Mouse (Mus musculus): ENCODE results near the gene Gpt2. TPM values are rescaled to one million over a fixed set of nuclear protein-coding genes. Genes with fewer than 3 reads are reported as not detected.

The Gpt2 gene
- polyA plus RNA-seq, 1 experiment, result 27.6 TPM

- Histone ChIP-seq H3ac (ENCODE audit: control insufficient read depth, insufficient read length, low read depth) (no peak overlapping the region), H3K79me3 (ENCODE audit: low read depth) (no peaks in the 10 kb centered on the region), H3K36me3 (ENCODE audit: control insufficient read depth, insufficient read depth) (peaks cover 27% of the 10 kb centered on the region), H3K4me3 (ENCODE audit: insufficient read depth, poor library complexity, severe bottlenecking) (no peak overlapping the region), H3K79me2 (ENCODE audit: control insufficient read depth, insufficient read depth) (no peaks in the 10 kb centered on the region), H3K27me3 (ENCODE audit: control insufficient read depth, insufficient read depth, insufficient read length) (no peaks in the 10 kb centered on the region)
- no peak for TF ChIP-seq CTCF (IDR thresholded peaks at IDR 0.05; ENCODE audit: control insufficient read depth, insufficient read depth, insufficient read length)
- no peak for TF ChIP-seq MAX (IDR thresholded peaks at IDR 0.05)
- no peak for TF ChIP-seq CEBPB (IDR thresholded peaks at IDR 0.05; ENCODE audit: low read depth)
- TF ChIP-seq MYOD1 (IDR thresholded peaks at IDR 0.05; ENCODE audit: control insufficient read depth, insufficient read length, low read depth), result no peak
- TF ChIP-seq USF1 (IDR thresholded peaks at IDR 0.05; ENCODE audit: low read depth), result no peak
- TF ChIP-seq FOSL1 (IDR thresholded peaks at IDR 0.05; ENCODE audit: insufficient read depth, low read length, poor library complexity, severe bottlenecking), result no peak
- TF ChIP-seq MYOG (IDR thresholded peaks at IDR 0.05; ENCODE audit: control insufficient read depth, extremely low read depth, insufficient read length), result no peak
These were observed 36.6 kb downstream of the Gpt2 start for GRCm38 (mm10) chr8:85528959-85529358.

GRCm38 (mm10) chr8:85530717-85531116 is 38.3 kb downstream of the Gpt2 start:
- Histone ChIP-seq H3K27me3 (ENCODE audit: control insufficient read depth, insufficient read depth, insufficient read length) (no peaks in the 10 kb centered on the region), H3ac (ENCODE audit: control insufficient read depth, insufficient read length, low read depth) (no peak overlapping the region), H3K79me2 (ENCODE audit: control insufficient read depth, insufficient read depth) (no peaks in the 10 kb centered on the region), H3K36me3 (ENCODE audit: control insufficient read depth, insufficient read depth) (peaks cover 28% of the 10 kb centered on the region), H3K79me3 (ENCODE audit: low read depth) (no peaks in the 10 kb centered on the region), H3K4me3 (ENCODE audit: insufficient read depth, poor library complexity, severe bottlenecking) (no peak overlapping the region)
- TF ChIP-seq MYOG (IDR thresholded peaks at IDR 0.05; ENCODE audit: control insufficient read depth, extremely low read depth, insufficient read length), result no peak
- TF ChIP-seq MAX (IDR thresholded peaks at IDR 0.05), result no peak
- TF ChIP-seq CTCF (IDR thresholded peaks at IDR 0.05; ENCODE audit: control insufficient read depth, insufficient read depth, insufficient read length), result no peak
- no peak for TF ChIP-seq FOSL1 (IDR thresholded peaks at IDR 0.05; ENCODE audit: insufficient read depth, low read length, poor library complexity, severe bottlenecking)
- TF ChIP-seq USF1 (IDR thresholded peaks at IDR 0.05; ENCODE audit: low read depth), result no peak
- no peak for TF ChIP-seq CEBPB (IDR thresholded peaks at IDR 0.05; ENCODE audit: low read depth)
- no peak for TF ChIP-seq MYOD1 (IDR thresholded peaks at IDR 0.05; ENCODE audit: control insufficient read depth, insufficient read length, low read depth)

GRCm38 (mm10) chr8:85531471-85531870 is 39.1 kb downstream of the Gpt2 start:
- Histone ChIP-seq H3ac (ENCODE audit: control insufficient read depth, insufficient read length, low read depth) (no peak overlapping the region), H3K79me3 (ENCODE audit: low read depth) (no peaks in the 10 kb centered on the region), H3K36me3 (ENCODE audit: control insufficient read depth, insufficient read depth) (peaks cover 35% of the 10 kb centered on the region), H3K4me3 (ENCODE audit: insufficient read depth, poor library complexity, severe bottlenecking) (no peak overlapping the region), H3K27me3 (ENCODE audit: control insufficient read depth, insufficient read depth, insufficient read length) (no peaks in the 10 kb centered on the region), H3K79me2 (ENCODE audit: control insufficient read depth, insufficient read depth) (no peaks in the 10 kb centered on the region)
- TF ChIP-seq MYOG (IDR thresholded peaks at IDR 0.05; ENCODE audit: control insufficient read depth, extremely low read depth, insufficient read length), result no peak
- TF ChIP-seq USF1 (IDR thresholded peaks at IDR 0.05; ENCODE audit: low read depth), result no peak
- no peak for TF ChIP-seq MAX (IDR thresholded peaks at IDR 0.05)
- no peak for TF ChIP-seq FOSL1 (IDR thresholded peaks at IDR 0.05; ENCODE audit: insufficient read depth, low read length, poor library complexity, severe bottlenecking)
- TF ChIP-seq MYOD1 (IDR thresholded peaks at IDR 0.05; ENCODE audit: control insufficient read depth, insufficient read length, low read depth), result no peak
- no peak for TF ChIP-seq CEBPB (IDR thresholded peaks at IDR 0.05; ENCODE audit: low read depth)
- no peak for TF ChIP-seq CTCF (IDR thresholded peaks at IDR 0.05; ENCODE audit: control insufficient read depth, insufficient read depth, insufficient read length)

GRCm38 (mm10) chr8:85532843-85533242 is 40.5 kb downstream of the Gpt2 start:
- Histone ChIP-seq H3K4me3 (ENCODE audit: insufficient read depth, poor library complexity, severe bottlenecking) (no peak overlapping the region), H3K36me3 (ENCODE audit: control insufficient read depth, insufficient read depth) (peaks cover 48% of the 10 kb centered on the region), H3K79me2 (ENCODE audit: control insufficient read depth, insufficient read depth) (no peaks in the 10 kb centered on the region), H3K27me3 (ENCODE audit: control insufficient read depth, insufficient read depth, insufficient read length) (no peaks in the 10 kb centered on the region), H3K79me3 (ENCODE audit: low read depth) (no peaks in the 10 kb centered on the region), H3ac (ENCODE audit: control insufficient read depth, insufficient read length, low read depth) (no peak overlapping the region)
- TF ChIP-seq USF1 (IDR thresholded peaks at IDR 0.05; ENCODE audit: low read depth), result no peak

- TF ChIP-seq CTCF (IDR thresholded peaks at IDR 0.05; ENCODE audit: control insufficient read depth, insufficient read depth, insufficient read length), result no peak
- no peak for TF ChIP-seq MYOG (IDR thresholded peaks at IDR 0.05; ENCODE audit: control insufficient read depth, extremely low read depth, insufficient read length)
- no peak for TF ChIP-seq USF1 (IDR thresholded peaks at IDR 0.05; ENCODE audit: low read depth)
- no peak for TF ChIP-seq MYOD1 (IDR thresholded peaks at IDR 0.05; ENCODE audit: control insufficient read depth, insufficient read length, low read depth)
- TF ChIP-seq FOSL1 (IDR thresholded peaks at IDR 0.05; ENCODE audit: insufficient read depth, low read length, poor library complexity, severe bottlenecking), result no peak
- TF ChIP-seq MAX (IDR thresholded peaks at IDR 0.05), result no peak
- TF ChIP-seq CEBPB (IDR thresholded peaks at IDR 0.05; ENCODE audit: low read depth), result no peak
- H3ac ChIP-seq (ENCODE audit: control insufficient read depth, insufficient read length, low read depth), result no peak overlapping the region
- H3K79me2 ChIP-seq (ENCODE audit: control insufficient read depth, insufficient read depth), result no peaks in the 10 kb centered on the region
- H3K4me3 ChIP-seq (ENCODE audit: insufficient read depth, poor library complexity, severe bottlenecking), result no peak overlapping the region
- peaks cover 2% of the 10 kb centered on the region for H3K79me3 ChIP-seq (ENCODE audit: low read depth)
- no peaks in the 10 kb centered on the region for H3K27me3 ChIP-seq (ENCODE audit: control insufficient read depth, insufficient read depth, insufficient read length)
- H3K36me3 ChIP-seq (ENCODE audit: control insufficient read depth, insufficient read depth), result peaks cover 54% of the 10 kb centered on the region
These were observed 41.1 kb downstream of the Gpt2 start for GRCm38 (mm10) chr8:85533434-85533833.

- no peaks in the 10 kb centered on the region for H3K27me3 ChIP-seq (ENCODE audit: control insufficient read depth, insufficient read depth, insufficient read length)
- no peak overlapping the region for H3K4me3 ChIP-seq (ENCODE audit: insufficient read depth, poor library complexity, severe bottlenecking)
- no peaks in the 10 kb centered on the region for H3K79me2 ChIP-seq (ENCODE audit: control insufficient read depth, insufficient read depth)
- no peak overlapping the region for H3ac ChIP-seq (ENCODE audit: control insufficient read depth, insufficient read length, low read depth)
- peaks cover 62% of the 10 kb centered on the region for H3K36me3 ChIP-seq (ENCODE audit: control insufficient read depth, insufficient read depth)
- H3K79me3 ChIP-seq (ENCODE audit: low read depth), result peaks cover 2% of the 10 kb centered on the region
- TF ChIP-seq CEBPB (IDR thresholded peaks at IDR 0.05; ENCODE audit: low read depth), result no peak
- TF ChIP-seq MYOD1 (IDR thresholded peaks at IDR 0.05; ENCODE audit: control insufficient read depth, insufficient read length, low read depth), result no peak
- TF ChIP-seq FOSL1 (IDR thresholded peaks at IDR 0.05; ENCODE audit: insufficient read depth, low read length, poor library complexity, severe bottlenecking), result no peak
- TF ChIP-seq MYOG (IDR thresholded peaks at IDR 0.05; ENCODE audit: control insufficient read depth, extremely low read depth, insufficient read length), result no peak
These were observed 41.8 kb downstream of the Gpt2 start for GRCm38 (mm10) chr8:85534163-85534562.

Data from C2C12 (cell line).